Mouse (Mus musculus) macrophage (primary cell): ENCODE measurements around the gene Casr. TPM values are rescaled to one million over a fixed set of nuclear protein-coding genes. Genes with fewer than 3 reads are reported as not detected.

Experiments
- H3K27ac ChIP-seq: fragments of 350-480 bp; formaldehyde crosslinking; 2 replicates; pipeline ENCODE4 v1.9.0; 2021
- H3K36me3 ChIP-seq: fragments of 350-480 bp; formaldehyde crosslinking; 2 replicates; pipeline ENCODE4 v1.9.0; 2021; ENCODE audit errors: inconsistent target
- H3K4me3 ChIP-seq: fragments of 350-480 bp; formaldehyde crosslinking; 2 replicates; pipeline ENCODE4 v1.9.0; 2021; ENCODE audit errors: inconsistent target
- H3K79me2 ChIP-seq: fragments of 350-480 bp; formaldehyde crosslinking; 2 replicates; pipeline ENCODE4 v1.9.0; 2021; ENCODE audit errors: inconsistent target
- WGBS: methylation state at CpG from one replicate; pipeline ENCODE4 v1.1.7; 2026; ENCODE audit warnings: inconsistent platforms; ENCODE audit not compliant: missing documents; 5-methylcytosine and 5-hydroxymethylcytosine counted together
- polyA plus RNA-seq: library from polyadenylated mRNA; stranded (reverse); fragments of 250-400 nt; gene quantifications from 3 replicates; pipeline ENCODE4 v1.2.4, GENCODE M21; 2018; ENCODE audit warnings: inconsistent platforms

The Casr gene
- polyA plus RNA-seq, 1 experiment from 2014 or later = not detected

- Histone ChIP-seq H3K4me3 (no peak overlapping the region), H3K36me3 (no peaks in the 10 kb centered on the region), H3K27ac (no peak overlapping the region), H3K79me2 (no peaks in the 10 kb centered on the region)
- 83% methylated on average over 11 of the region's 11 CpGs for WGBS
Measured at GRCm38 (mm10) chr16:36532981-36533687, 28.8 kb downstream of the Casr start.

GRCm38 (mm10) chr16:36532046-36532445 is 29.9 kb downstream of the Casr start:
- no peaks in the 10 kb centered on the region for H3K36me3 ChIP-seq
- H3K79me2 ChIP-seq = no peaks in the 10 kb centered on the region
- H3K27ac ChIP-seq = no peak overlapping the region
- 98% methylated on average over 4 of the region's 4 CpGs for WGBS
- H3K4me3 ChIP-seq = no peak overlapping the region

DNA sequence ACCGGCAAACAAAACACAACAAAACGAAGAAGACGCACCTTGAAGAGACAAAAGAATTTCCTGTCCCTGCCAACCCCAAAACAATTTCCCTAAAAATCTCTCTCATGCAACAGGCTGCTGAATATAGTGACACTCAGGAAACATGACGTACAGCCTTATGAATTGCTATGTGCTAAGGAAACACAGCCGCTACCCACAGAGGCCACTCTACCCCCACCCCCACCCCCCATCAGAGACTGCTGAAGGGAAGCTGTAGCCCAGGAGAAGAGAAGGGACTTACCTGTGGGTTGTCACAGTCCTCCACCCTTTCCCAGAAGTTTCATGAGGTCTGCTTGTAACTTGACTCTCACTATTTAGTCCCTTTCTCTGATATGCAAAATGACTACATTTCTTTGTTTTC is 30.3 kb downstream of the Casr start:
- 10% methylated on average over 5 of the region's 5 CpGs for WGBS
- H3K36me3 ChIP-seq = no peaks in the 10 kb centered on the region
- no peaks in the 10 kb centered on the region for H3K79me2 ChIP-seq
- H3K27ac ChIP-seq = no peak overlapping the region
- H3K4me3 ChIP-seq = no peak overlapping the region

DNA sequence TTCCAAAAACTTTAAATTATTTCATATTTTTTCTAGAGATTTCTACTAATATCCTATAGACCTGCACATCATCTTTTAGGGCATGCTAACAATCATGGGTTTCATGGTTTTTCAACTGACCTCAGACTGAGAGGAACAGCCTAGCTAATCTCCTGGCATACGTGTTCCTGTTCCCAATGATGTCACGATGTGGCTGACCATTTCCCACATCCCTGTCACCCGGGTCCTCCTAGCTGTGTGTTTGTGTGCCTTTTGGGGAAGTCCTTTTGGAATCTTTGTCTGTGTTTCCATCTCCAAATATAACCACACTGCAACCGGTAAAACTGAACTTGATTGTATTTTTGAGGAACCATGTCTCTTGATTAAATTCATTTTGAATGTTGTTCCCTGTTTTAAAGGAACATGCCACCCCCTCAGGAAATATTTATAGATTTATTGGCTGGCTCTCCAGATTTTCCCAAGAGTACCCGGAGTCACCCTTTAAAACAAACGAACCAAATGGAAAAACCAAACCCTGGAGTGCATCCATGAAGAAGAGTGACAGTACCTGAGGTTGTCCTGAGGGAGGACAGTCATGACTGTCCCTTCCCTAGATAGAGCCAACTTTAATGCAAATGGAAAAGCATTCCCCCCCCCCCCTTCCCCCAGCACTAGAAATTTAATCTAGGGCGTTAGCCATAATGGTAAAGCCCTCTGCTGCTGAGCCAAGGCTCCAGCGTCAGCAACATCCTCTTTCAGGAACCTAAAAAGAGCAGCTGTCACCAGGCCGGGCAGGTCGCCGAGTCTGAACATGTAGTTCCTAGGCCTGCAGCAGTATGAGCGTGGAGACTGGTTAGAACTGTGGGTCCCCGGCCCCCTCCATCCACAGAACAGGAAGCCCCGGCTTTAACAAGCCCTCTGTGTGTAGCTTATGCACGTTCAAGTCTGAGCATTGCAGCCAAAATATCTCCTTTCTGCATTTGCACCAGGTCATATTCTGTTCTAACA is 31.1 kb downstream of the Casr start:
- no peaks in the 10 kb centered on the region for H3K79me2 ChIP-seq
- no peak overlapping the region for H3K4me3 ChIP-seq
- H3K36me3 ChIP-seq = no peaks in the 10 kb centered on the region
- no peak overlapping the region for H3K27ac ChIP-seq
- 14% methylated on average over 15 of the region's 15 CpGs for WGBS

DNA sequence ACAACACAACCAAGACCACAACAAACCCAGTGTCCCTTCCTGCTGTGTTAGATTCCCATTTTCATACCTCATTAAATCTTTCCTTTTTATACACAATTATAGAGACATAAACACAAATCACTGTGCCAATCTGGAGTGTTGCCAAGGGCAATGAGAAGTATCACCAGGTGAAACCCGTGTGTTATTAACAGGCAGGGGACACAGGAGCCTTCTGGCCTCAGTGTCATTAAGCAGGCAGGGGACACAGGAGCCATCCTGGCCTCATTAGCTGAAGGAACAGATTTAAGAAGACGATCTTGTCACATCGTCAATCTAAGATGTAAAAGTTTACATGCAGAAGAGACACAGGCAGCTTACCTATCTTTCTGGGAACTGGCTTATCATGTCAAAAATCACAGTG is 33.1 kb downstream of the Casr start:
- no peak overlapping the region for H3K27ac ChIP-seq
- H3K36me3 ChIP-seq = no peaks in the 10 kb centered on the region
- no peak overlapping the region for H3K4me3 ChIP-seq
- H3K79me2 ChIP-seq = no peaks in the 10 kb centered on the region
- 85% methylated on average over 3 of the region's 3 CpGs for WGBS

- Histone ChIP-seq H3K36me3 (no peaks in the 10 kb centered on the region), H3K79me2 (no peaks in the 10 kb centered on the region), H3K27ac (no peak overlapping the region), H3K4me3 (no peak overlapping the region)
- whole genome bisulfite sequencing = 83% methylated on average over 4 of the region's 6 CpGs
Measured at GRCm38 (mm10) chr16:36526596-36527282, 35.2 kb downstream of the Casr start.

DNA sequence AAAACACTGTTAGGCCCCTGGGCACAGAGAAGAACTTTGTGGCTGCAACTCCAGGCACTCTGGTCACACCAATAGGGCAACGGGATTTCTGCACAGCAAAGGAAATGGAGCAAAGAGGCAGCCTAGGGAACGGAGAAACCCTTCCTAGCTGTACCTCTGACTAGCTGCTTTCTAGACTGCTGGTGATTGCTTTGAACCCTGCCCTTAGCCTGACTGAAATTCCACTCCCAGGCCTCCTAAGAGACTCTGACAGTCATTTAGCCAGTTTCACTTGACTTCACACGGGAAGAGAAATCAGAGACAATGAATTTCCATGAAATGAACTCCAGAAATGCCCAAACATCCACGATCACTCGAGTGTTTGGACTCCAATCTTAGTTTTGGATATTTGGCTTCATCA is 38.8 kb downstream of the Casr start:
- Histone ChIP-seq H3K79me2 (no peaks in the 10 kb centered on the region), H3K27ac (no peak overlapping the region), H3K36me3 (no peaks in the 10 kb centered on the region), H3K4me3 (no peak overlapping the region)
- 87% methylated on average over 5 of the region's 5 CpGs for WGBS

DNA sequence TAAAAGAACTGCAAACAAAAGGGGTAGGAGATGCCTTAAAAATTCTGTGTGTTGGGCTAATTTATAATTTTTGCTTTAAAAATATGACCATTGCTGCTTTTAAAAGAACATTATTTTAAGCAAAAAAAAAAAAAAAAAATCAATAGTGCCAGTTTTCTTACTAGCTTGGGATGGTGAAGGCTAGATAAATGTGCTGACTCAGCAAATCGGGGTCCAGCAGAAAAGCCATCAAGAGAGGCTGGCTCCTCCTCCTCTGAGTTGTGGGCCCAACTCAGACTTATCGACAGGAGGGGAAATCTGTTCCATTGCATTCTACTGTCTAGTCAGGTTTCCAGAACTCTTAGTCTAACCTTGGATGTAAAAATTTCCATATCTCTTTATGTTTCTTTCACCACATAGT is 45.6 kb downstream of the Casr start:
- Histone ChIP-seq H3K79me2 (no peaks in the 10 kb centered on the region), H3K36me3 (no peaks in the 10 kb centered on the region), H3K4me3 (no peak overlapping the region), H3K27ac (no peak overlapping the region)
- WGBS = 53% methylated on average over 2 of the region's 2 CpGs

DNA sequence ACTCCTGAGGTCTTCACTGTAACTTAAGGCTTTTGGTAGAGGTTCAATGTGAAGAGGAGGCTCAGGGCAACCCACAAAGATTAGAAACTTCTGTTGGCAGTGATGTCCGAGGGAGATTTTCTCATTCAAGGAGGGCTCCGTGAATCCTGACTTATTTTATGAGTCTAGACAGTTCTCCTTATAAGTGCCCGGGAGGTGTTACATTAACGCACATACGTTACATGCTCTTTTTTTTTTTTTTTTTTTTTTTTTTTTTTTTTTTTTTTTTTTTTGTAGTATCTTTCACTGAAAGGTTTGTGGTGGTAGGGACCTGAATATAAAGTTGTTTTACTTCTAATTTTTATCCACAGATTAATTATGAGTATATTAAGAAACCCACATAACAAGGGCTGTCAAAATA is 54.6 kb downstream of the Casr start:
- H3K79me2 ChIP-seq = no peaks in the 10 kb centered on the region
- WGBS = 89% methylated on average over 5 of the region's 5 CpGs
- no peaks in the 10 kb centered on the region for H3K36me3 ChIP-seq
- H3K4me3 ChIP-seq = no peak overlapping the region
- no peak overlapping the region for H3K27ac ChIP-seq

GRCm38 (mm10) chr16:36506827-36507226 is 55.1 kb downstream of the Casr start:
- H3K4me3 ChIP-seq = no peak overlapping the region
- no peak overlapping the region for H3K27ac ChIP-seq
- no peaks in the 10 kb centered on the region for H3K79me2 ChIP-seq
- H3K36me3 ChIP-seq = no peaks in the 10 kb centered on the region

GRCm38 (mm10) chr16:36505913-36506312 is 56.0 kb downstream of the Casr start:
- H3K27ac ChIP-seq = no peak overlapping the region
- no peak overlapping the region for H3K4me3 ChIP-seq
- H3K36me3 ChIP-seq = no peaks in the 10 kb centered on the region
- H3K79me2 ChIP-seq = no peaks in the 10 kb centered on the region
- 9% methylated on average over 4 of the region's 4 CpGs for WGBS

GRCm38 (mm10) chr16:36505134-36505533 is 56.8 kb downstream of the Casr start:
- WGBS = 50% methylated on average over 3 of the region's 3 CpGs

DNA sequence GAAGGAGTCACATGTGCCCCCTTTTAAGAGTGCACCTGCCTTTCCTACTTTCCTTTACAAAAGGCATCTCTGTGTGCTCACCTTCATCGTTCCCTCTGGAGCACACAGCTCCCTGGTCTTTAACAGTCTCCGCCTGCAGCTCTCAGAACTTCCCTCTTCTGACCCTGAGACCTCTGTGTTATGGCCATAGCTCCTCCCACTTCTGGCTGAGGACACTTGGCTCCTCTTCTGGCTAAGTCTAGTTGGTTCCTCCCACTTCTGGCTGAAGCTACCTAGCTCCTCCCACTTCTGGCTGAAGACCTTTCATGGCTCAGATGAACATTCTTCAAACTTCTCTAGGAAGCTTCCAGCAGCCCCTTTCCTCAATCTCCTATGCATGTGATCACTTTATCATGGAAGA is 59.7 kb downstream of the Casr start:
- WGBS = 19% methylated on average over 2 of the region's 2 CpGs
- Histone ChIP-seq H3K27ac (no peak overlapping the region), H3K4me3 (no peak overlapping the region), H3K36me3 (no peaks in the 10 kb centered on the region), H3K79me2 (no peaks in the 10 kb centered on the region)

More at GRCm38 (mm10) chr16:36505134-36505533, 56.8 kb downstream of the Casr start:
- Histone ChIP-seq H3K36me3 (no peaks in the 10 kb centered on the region), H3K27ac (no peak overlapping the region), H3K79me2 (no peaks in the 10 kb centered on the region), H3K4me3 (no peak overlapping the region)

GRCm38 (mm10) chr16:36492420-36492819 is 69.5 kb downstream of the Casr start:
- no peaks in the 10 kb centered on the region for H3K79me2 ChIP-seq
- H3K4me3 ChIP-seq = no peak overlapping the region
- WGBS = 90% methylated on average over 1 of the region's 1 CpGs
- H3K36me3 ChIP-seq = no peaks in the 10 kb centered on the region
- no peak overlapping the region for H3K27ac ChIP-seq

- no peak overlapping the region for H3K4me3 ChIP-seq
- no peaks in the 10 kb centered on the region for H3K79me2 ChIP-seq
- no peaks in the 10 kb centered on the region for H3K36me3 ChIP-seq
- 3% methylated on average over 9 of the region's 9 CpGs for WGBS
- H3K27ac ChIP-seq = 0 out of 2 replicates have a peak overlapping the region, but pooled peaks have one; percentile 2
Measured at GRCm38 (mm10) chr16:36476866-36477265, 85.1 kb downstream of the Casr start.
